Mouse (Mus musculus) liver, adult 2 months (tissue): Measurements from ENCODE around the gene Prox2.

Experiments
- CTCF ChIP-seq: fragments of 200-500 bp; IDR thresholded peaks from 2 replicates; pipeline ENCODE4 v1.5.1; 2011; ENCODE audit warnings: low read depth, low read length, control low read depth
- POLR2A ChIP-seq: fragments of 200-500 bp; IDR thresholded peaks from 2 replicates; pipeline ENCODE4 v1.6.1; 2011; ENCODE audit warnings: low read length, control low read depth; ENCODE audit not compliant: insufficient read depth; ENCODE audit errors: extremely low read depth

DNA sequence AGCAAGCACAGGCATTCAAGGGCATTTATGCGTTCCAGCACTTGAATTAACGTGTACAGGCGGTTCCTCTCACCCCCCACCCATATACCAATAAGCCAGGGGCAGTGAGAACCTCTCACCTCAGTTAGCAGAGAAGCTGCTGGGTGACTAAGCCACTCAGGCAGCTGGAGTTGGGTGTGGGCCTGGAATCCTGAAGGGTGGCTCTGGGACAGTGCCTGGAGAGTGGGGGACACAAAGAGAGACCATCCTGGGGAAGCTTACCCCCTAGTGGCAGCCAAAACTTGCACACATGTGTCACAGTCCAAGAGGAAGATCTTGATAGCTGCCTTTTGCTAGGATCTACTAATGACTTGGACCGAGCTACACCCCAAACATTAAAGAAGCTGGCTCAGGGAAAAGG, 26.1 kb upstream of the Prox2 start:
- no peak for TF ChIP-seq CTCF
- no peak for TF ChIP-seq POLR2A
